Mouse (Mus musculus) hindbrain, embryonic 15.5 days (tissue): ENCODE results near the gene Srpr. TPM values are rescaled to one million over a fixed set of nuclear protein-coding genes. Genes with fewer than 3 reads are reported as not detected.

ENCODE experiments used
- ATAC-seq: fragments of 200-750 bp; cut with Nextera tagmentation; 2 replicates; pipeline ENCODE4 v1.8.0; 2017; ENCODE audit warnings: low read depth, moderate number of reproducible peaks, moderate TSS enrichment; ENCODE audit not compliant: low FRiP score
- H3K27ac ChIP-seq: fragments of 300-500 bp; sonication (generic); replicated peaks from 2 replicates; pipeline ENCODE4 v1.5.1; 2015; ENCODE audit warnings: mild to moderate bottlenecking, inconsistent platforms
- H3K27me3 ChIP-seq: fragments of 300-500 bp; sonication (generic); 2 replicates; pipeline ENCODE4 v1.6.1; 2015; ENCODE audit warnings: control low read depth, inconsistent platforms
- H3K36me3 ChIP-seq: fragments of 300-500 bp; sonication (generic); 2 replicates; pipeline ENCODE4 v1.6.1; 2015; ENCODE audit warnings: control low read depth, inconsistent platforms
- H3K4me1 ChIP-seq: fragments of 300-500 bp; sonication (generic); replicated peaks from 2 replicates; pipeline ENCODE4 v1.6.1; 2015; ENCODE audit warnings: control low read depth, inconsistent platforms
- H3K4me2 ChIP-seq: fragments of 300-500 bp; sonication (generic); 2 replicates; pipeline ENCODE4 v1.6.1; 2015; ENCODE audit warnings: moderate library complexity, mild to moderate bottlenecking, inconsistent platforms
- H3K4me3 ChIP-seq: fragments of 300-500 bp; sonication (generic); 2 replicates; pipeline ENCODE4 v1.5.1; 2015; ENCODE audit warnings: mild to moderate bottlenecking, inconsistent platforms
- H3K9ac ChIP-seq: fragments of 300-500 bp; sonication (generic); 2 replicates; pipeline ENCODE4 v1.6.1; 2015; ENCODE audit warnings: inconsistent platforms
- H3K9me3 ChIP-seq: fragments of 300-500 bp; sonication (generic); 2 replicates; pipeline ENCODE4 v1.6.1; 2016; ENCODE audit warnings: control low read depth, inconsistent platforms
- WGBS: fragments of 180-500 bp; shearing (Covaris S2); methylation state at CpG from one replicate; pipeline ENCODE4 v1.1.7; 2015; 5-methylcytosine and 5-hydroxymethylcytosine counted together
- polyA plus RNA-seq: library from polyadenylated mRNA; unstranded; fragments of >200 nt; fragmentation: Nextera tagmentation; extraction: Ambion mirVana; gene quantifications from 2 replicates; pipeline ENCODE4 v1.2.1, GENCODE M21; 2015

Srpr gene
- polyA plus RNA-seq, 1 experiment from 2014 or later = 62.3 TPM

DNA sequence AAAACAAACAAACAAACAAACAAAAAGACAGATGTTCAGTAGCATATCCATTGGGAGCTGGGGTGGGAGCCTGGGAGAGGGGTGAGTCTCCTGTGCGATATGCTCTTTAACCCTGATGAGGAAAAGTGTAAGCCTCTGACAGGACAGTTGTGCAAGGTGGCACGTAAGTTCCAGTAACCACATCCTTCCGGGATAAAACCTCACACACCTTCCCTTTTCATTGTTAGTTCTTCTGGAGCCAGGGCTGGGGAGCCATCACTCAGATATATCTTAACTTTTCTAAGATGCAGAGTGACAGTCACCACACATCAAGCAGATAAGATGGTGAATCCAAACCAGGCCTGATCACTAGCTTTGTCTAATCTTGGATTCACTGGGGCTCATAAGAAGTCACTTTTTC is 5.9 kb upstream of the Srpr start:
- Histone ChIP-seq H3K4me3 (no peak overlapping the region), H3K36me3 (no peaks in the 10 kb centered on the region), H3K27ac (no peak overlapping the region), H3K9me3 (no peaks in the 10 kb centered on the region), H3K4me1 (peaks cover 7% of the 10 kb centered on the region; the same call in 1 of the 2 replicates), H3K4me2 (no peak overlapping the region), H3K27me3 (no peaks in the 10 kb centered on the region), H3K9ac (no peak overlapping the region)
- ATAC-seq = no peak
- WGBS = 97% methylated on average over 3 of the region's 3 CpGs

DNA sequence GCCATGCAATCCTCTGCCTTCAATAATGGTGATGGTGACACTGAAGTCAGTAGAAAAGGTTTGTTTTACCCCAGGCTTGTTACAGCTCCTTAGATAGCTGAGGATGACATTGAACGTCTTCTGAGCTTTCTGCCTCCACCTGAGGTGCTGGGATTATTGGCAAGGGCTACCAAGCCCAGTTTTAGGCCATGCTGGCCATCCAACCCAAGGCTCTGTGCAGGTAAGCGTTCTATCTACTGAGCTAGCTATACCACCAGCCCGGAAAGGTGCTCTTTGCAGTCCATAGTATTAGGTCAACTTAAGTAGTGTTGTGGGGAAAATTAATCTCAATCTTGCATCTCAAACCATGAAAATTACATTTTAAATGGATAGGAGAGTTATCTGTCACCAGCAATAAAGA is 2.4 kb upstream of the Srpr start:
- no peak overlapping the region for H3K27ac ChIP-seq
- 95% methylated on average over 3 of the region's 3 CpGs for WGBS
- no peak overlapping the region for H3K9ac ChIP-seq
- H3K4me2 ChIP-seq = no peak overlapping the region
- ATAC-seq = no peak
- H3K4me1 ChIP-seq = peaks cover 21% of the 10 kb centered on the region
- H3K9me3 ChIP-seq = no peaks in the 10 kb centered on the region
- no peaks in the 10 kb centered on the region for H3K36me3 ChIP-seq
- no peak overlapping the region for H3K4me3 ChIP-seq
- H3K27me3 ChIP-seq = no peaks in the 10 kb centered on the region

DNA sequence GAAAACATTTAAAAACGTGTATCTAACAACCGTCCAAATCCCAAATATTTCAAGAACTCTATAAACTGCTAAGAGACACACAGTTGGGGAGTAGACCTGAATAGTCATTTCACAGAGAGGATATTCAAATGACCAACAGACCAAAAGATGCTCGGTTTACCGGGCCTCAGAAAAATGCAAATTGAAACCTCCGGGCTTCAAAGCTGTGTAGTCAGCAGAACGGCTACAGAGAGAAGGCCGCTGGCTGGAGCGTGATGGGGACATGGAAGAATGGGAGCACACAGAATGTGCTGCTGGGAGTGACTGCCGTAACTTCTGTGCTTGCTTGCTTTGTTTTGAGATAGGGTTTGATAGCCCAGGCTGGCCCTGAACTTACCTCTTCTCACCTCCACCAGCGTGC is 1.6 kb upstream of the Srpr start:
- Histone ChIP-seq H3K9ac (no peak overlapping the region), H3K27me3 (no peaks in the 10 kb centered on the region), H3K4me3 (no peak overlapping the region), H3K27ac (no peak overlapping the region), H3K9me3 (no peaks in the 10 kb centered on the region), H3K4me1 (peaks cover 17% of the 10 kb centered on the region), H3K4me2 (no peak overlapping the region), H3K36me3 (no peaks in the 10 kb centered on the region)
- WGBS = 69% methylated on average over 10 of the region's 10 CpGs
- no peak for ATAC-seq

DNA sequence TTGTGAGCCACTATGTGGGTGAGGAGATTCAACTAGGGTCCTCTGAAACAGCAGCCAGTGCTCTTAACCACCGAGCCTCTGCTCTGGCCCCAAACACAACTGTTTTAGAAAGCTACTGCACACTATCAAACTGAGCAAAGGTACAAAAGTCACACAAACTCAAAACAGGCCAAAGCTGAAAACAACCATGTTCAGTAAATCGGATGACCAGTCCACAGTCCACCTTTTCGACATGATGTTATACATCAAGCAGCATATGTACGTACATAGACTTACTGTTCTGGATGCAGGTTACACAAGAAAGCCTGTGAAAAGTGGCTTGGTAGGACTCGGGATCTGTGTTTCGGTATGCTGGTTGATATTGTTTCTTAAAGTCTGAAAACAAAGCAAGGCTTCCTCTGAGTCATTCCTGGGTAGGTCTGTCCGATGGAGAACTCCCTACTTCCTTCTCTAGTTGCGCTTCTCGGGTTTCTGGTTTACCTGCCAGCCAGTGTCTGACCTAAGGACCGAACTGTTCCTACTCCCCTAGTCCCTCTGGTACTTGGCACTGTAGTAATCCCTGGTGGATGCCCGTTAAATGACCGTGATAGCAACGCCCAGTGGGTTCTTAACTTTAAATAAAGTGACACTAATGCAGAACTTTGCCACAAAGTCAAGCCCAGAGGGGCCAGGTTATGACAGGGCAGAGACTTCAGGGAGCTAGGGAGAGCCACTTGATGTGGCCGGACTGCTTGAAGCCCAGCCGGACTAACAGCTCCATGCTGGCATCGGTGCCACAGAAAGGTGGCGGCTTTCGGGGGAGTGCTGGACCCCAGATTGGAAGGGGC is 817 bp upstream of the Srpr start:
- WGBS = 25% methylated on average over 18 of the region's 18 CpGs
- no peaks in the 10 kb centered on the region for H3K9me3 ChIP-seq
- H3K27me3 ChIP-seq = no peaks in the 10 kb centered on the region
- no peak overlapping the region for H3K27ac ChIP-seq
- H3K4me3 ChIP-seq = peak overlapping the region; percentile 47
- peak overlapping the region; percentile 48 for H3K9ac ChIP-seq
- ATAC-seq = peak; percentile 73; the same call in 1 of the 2 replicates
- no peaks in the 10 kb centered on the region for H3K36me3 ChIP-seq
- H3K4me1 ChIP-seq = peaks cover 17% of the 10 kb centered on the region
- peak overlapping the region; percentile 73 for H3K4me2 ChIP-seq

DNA sequence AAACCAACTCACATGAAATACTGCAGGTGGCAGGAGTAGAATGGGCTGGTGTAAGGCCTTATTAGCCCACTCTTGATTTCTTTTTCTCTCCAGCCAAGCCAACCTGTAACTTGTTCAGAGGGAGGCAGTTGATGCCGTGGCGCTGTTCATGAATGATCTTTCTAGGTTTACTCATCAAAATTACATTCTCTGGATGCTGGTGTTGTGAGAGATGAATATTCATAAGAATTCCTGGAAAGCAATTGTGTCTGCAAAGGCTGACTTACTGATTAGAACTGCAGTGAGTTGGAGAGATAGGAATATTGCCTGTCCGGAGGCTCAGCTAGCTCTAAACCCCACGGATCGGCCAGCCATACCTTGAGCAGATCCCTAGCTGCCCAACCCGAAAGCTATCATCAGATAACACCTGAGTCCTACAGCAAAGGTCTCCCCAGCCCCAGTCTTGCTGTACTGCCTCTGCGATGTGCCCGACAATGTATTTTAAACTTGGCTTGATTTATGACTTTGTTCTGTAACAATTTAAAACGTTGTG is 620 bp downstream of the Srpr start:
- no peak overlapping the region for H3K9ac ChIP-seq
- ATAC-seq = no peak
- whole genome bisulfite sequencing = 56% methylated on average over 9 of the region's 9 CpGs

DNA sequence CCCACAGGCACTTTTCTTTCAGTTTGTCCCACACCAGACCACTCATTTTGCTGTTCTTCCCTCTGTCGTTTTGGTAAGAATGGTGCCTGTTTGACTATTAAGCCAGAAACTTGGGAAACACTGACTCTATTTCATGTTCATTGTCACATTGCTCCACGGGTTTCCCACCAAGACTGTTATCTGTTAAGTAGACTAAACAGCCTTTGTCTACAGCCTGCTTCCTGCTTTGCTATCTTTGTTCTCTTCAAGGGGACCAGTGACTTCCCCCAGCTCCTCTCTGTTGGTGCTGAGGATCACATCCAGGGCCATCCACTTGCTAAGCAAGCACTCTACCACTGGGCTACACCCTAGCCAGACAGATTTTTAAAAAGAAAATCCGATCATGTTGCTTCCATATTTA is 3.6 kb downstream of the Srpr start:
- H3K4me1 ChIP-seq = peaks cover 17% of the 10 kb centered on the region
- no peak overlapping the region for H3K9ac ChIP-seq
- H3K9me3 ChIP-seq = no peaks in the 10 kb centered on the region
- H3K36me3 ChIP-seq = peaks cover 38% of the 10 kb centered on the region
- no peak overlapping the region for H3K27ac ChIP-seq
- H3K4me2 ChIP-seq = no peak overlapping the region
- H3K27me3 ChIP-seq = no peaks in the 10 kb centered on the region
- H3K4me3 ChIP-seq = no peak overlapping the region
- WGBS = 72% methylated on average over 3 of the region's 3 CpGs
- ATAC-seq = no peak

More for the DNA sequence above, 620 bp downstream of the Srpr start:
- Histone ChIP-seq H3K27me3 (no peaks in the 10 kb centered on the region), H3K9me3 (no peaks in the 10 kb centered on the region), H3K27ac (no peak overlapping the region), H3K4me2 (peak overlapping the region; percentile 73), H3K4me3 (peak overlapping the region; percentile 47), H3K4me1 (peaks cover 17% of the 10 kb centered on the region), H3K36me3 (peaks cover 13% of the 10 kb centered on the region)

DNA sequence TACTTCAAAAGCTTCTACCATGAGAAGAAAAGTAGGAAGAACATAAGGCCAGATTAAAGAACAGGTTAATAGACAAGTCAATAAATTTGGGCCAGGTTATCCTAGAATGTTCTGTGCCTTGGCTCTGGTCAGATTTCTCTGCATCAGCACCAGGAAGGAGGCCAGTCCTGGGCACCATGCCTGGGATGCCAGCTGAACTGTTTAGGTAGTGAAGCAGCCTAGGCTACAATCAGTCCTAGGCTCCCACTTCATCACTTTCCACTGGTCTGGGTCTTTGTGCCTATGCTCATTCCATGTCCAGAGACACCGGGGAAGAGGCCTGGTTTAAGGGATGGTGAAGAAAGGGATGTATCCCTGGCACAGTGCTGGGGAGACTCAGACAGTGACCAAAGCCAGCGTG is 4.4 kb downstream of the Srpr start:
- Histone ChIP-seq H3K9me3 (no peaks in the 10 kb centered on the region), H3K4me2 (no peak overlapping the region), H3K9ac (no peak overlapping the region), H3K27ac (no peak overlapping the region), H3K36me3 (peaks cover 40% of the 10 kb centered on the region), H3K4me3 (no peak overlapping the region), H3K27me3 (no peaks in the 10 kb centered on the region), H3K4me1 (peaks cover 13% of the 10 kb centered on the region)
- no peak for ATAC-seq
- 98% methylated on average over 2 of the region's 2 CpGs for WGBS

DNA sequence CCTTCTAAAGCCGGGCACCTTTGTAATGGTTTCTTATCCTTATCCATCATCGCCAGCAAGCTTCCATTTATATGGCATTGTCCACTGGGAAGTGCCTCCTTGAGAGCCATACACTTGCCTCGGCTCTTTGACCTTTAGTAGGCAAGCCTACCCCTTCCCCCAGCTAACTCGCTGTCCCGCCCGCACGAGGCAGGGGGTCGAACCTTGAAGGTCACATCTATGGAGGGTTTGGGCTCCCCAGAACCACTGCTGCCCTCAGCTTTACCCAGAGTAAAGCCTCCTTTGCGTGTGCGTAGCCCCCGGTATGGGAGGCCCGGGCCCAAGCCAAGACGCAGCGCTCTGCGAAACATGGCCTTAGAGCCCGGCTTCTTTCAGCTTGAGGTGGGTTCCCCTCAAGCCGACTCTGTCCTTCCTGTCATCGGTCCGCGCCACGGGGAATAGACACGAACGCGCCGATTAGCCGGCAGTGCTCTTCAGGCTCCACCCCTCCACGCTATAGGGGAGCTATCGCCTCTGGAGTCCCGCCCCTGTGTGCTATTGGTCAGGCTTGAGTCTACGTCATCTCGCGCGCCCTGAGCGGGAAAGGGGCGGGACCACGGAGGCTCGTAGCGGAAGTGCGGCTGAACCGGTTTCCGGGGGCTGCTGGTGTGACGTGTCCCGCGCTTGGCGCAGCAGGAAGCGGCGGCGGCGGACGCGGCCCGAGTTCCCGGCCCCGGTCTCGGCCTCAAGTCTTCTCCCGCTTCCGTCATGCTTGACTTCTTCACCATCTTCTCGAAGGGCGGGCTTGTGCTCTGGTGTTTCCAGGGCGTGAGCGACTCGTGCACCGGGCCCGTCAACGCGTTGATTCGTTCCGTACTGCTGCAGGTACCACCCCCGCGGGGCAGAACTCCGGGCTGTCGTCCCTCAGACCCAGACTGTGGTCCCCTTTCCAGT is 10.8 kb downstream of the Srpr start, which contains the start of gene Foxred1:
Foxred1 (minus strand) TSS at position 514 of the 933 bp plus-strand sequence.
- no peaks in the 10 kb centered on the region for H3K27me3 ChIP-seq
- WGBS = 1% methylated on average over 70 of the region's 72 CpGs
- H3K4me3 ChIP-seq = peak within 1 kb of the TSS; percentile 93
- peaks cover 56% of the 10 kb centered on the region for H3K36me3 ChIP-seq
- peak within 1 kb of the TSS; percentile 87 for H3K9ac ChIP-seq
- peak within 1 kb of the TSS; percentile 89 for H3K4me2 ChIP-seq
- no peaks in the 10 kb centered on the region for H3K9me3 ChIP-seq
- ATAC-seq = peak; percentile 100
- peak within 1 kb of the TSS; percentile 97 for H3K27ac ChIP-seq
- H3K4me1 ChIP-seq = peaks cover 18% of the 10 kb centered on the region

DNA sequence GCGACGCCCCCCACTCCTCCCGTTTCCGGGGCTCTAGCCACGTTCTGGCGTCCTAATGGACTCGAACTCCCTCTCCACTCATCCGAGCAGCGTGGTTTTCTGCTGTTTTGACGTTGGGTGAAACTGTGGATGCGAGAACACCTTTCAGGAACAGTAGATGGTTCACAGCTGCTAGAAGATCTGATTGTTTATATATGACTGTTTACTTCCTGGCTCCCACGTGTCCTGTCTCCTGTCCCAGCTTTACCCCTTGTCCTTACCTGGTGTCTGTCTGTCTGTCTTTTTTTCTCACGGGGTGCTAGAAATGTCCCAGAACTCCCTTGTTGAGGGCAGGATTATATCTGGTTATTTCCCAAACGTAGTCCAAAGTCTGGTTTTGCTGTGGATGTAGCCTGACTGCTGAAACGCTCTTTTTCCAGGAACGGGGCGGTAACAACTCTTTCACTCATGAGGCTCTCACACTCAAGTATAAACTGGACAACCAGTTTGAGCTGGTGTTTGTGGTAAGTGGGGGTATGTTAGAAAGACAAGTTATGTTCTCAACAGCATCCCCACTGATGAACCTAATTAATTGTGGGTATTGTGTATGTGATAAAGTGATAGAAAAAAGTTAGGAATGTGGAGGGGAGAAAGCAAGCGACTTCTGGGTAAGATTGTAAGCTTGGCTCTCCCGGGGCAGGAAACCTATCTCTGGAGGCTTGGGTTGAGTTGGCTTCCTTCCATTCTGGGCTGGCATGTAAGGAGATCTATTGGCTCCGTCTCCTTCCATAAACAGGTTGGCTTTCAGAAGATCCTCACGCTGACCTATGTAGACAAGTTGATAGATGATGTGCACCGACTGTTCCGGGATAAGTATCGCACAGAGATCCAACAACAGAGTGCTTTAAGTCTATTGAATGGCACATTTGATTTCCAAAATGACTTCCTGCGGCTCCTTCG is 11.9 kb downstream of the Srpr start:
- peaks cover 53% of the 10 kb centered on the region for H3K36me3 ChIP-seq
- WGBS = 37% methylated on average over 26 of the region's 26 CpGs
- H3K4me1 ChIP-seq = peaks cover 18% of the 10 kb centered on the region
- no peaks in the 10 kb centered on the region for H3K9me3 ChIP-seq
- peak overlapping the region; percentile 93 for H3K4me3 ChIP-seq
- peak overlapping the region; percentile 79 for H3K9ac ChIP-seq
- peak overlapping the region; percentile 78 for H3K27ac ChIP-seq
- ATAC-seq = no peak
- no peaks in the 10 kb centered on the region for H3K27me3 ChIP-seq
- H3K4me2 ChIP-seq = peak overlapping the region; percentile 89

DNA sequence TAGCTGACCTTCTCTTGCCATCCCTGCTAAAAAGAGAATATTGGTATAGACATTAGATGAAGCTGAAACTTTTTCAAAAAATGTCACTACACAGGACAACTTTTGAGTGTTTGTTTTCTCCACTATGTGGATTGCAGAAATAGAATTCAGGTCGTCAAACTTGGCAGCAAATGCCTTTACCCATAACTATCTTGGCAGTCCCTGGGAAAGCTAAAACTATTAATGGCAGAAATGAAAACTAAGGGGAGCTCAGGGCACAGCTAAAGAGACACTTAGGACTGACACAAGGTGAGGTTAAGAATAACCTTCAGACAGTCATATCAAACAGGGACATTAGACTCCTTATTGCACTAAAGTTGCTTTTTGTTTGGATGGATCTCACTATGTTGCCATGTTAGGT is 18.0 kb downstream of the Srpr start:
- ATAC-seq = no peak
- Histone ChIP-seq H3K4me1 (no peaks in the 10 kb centered on the region), H3K4me2 (no peak overlapping the region), H3K9me3 (no peaks in the 10 kb centered on the region), H3K9ac (no peak overlapping the region), H3K27ac (no peak overlapping the region), H3K36me3 (peaks cover 77% of the 10 kb centered on the region), H3K27me3 (no peaks in the 10 kb centered on the region), H3K4me3 (no peak overlapping the region)
- 83% methylated on average over 1 of the region's 1 CpGs for WGBS

DNA sequence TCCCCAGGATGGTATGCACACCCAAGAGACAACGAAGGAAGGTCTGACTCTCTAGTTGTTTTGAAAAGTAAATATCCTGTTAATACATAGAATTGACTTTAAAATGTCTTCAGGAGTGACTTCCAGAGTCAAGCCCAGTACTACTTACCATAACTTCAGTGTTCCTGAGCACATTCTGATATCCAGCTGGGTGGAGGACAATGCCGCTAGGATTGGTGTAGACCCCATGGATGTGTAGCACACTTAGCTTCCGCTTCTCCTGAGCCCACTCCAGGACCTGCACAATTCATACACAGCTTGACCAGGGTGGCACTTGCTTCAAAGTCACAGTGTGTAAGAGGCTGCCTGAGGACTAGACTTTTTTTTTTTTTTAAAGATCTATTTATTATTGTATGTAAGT is 23.5 kb downstream of the Srpr start:
- H3K36me3 ChIP-seq = peaks cover 44% of the 10 kb centered on the region

More for the DNA sequence above, 23.5 kb downstream of the Srpr start:
- H3K9ac ChIP-seq = no peak overlapping the region
- H3K4me1 ChIP-seq = no peaks in the 10 kb centered on the region
- no peaks in the 10 kb centered on the region for H3K27me3 ChIP-seq
- no peaks in the 10 kb centered on the region for H3K9me3 ChIP-seq
- no peak overlapping the region for H3K27ac ChIP-seq
- no peak for ATAC-seq
- no peak overlapping the region for H3K4me3 ChIP-seq
- no peak overlapping the region for H3K4me2 ChIP-seq
- 97% methylated on average over 3 of the region's 3 CpGs for WGBS
